Mouse (Mus musculus) intestine, postnatal 0 days (tissue): Measurements from ENCODE around the gene Coro2b. TPM values are rescaled to one million over a fixed set of nuclear protein-coding genes. Genes with fewer than 3 reads are reported as not detected.

Experiments used
- ATAC-seq: fragments of 200-750 bp; cut with Nextera tagmentation; 2 replicates; pipeline ENCODE4 v1.8.0; 2017; ENCODE audit warnings: mild to moderate bottlenecking, moderate TSS enrichment, moderate library complexity
- H3K27ac ChIP-seq: fragments of 300-500 bp; sonication (generic); 2 replicates; pipeline ENCODE4 v1.5.1; 2014; ENCODE audit warnings: mild to moderate bottlenecking, low read depth, low read length, moderate library complexity
- H3K27me3 ChIP-seq: fragments of 300-500 bp; sonication (generic); replicated peaks from 2 replicates; pipeline ENCODE4 v1.6.1; 2014; ENCODE audit warnings: low read length, mixed read lengths; ENCODE audit not compliant: control insufficient read depth, insufficient read depth
- H3K36me3 ChIP-seq: fragments of 300-500 bp; sonication (generic); 2 replicates; pipeline ENCODE4 v1.6.1; 2014; ENCODE audit warnings: mild to moderate bottlenecking, moderate library complexity; ENCODE audit not compliant: control insufficient read depth, insufficient read depth
- H3K4me1 ChIP-seq: fragments of 300-500 bp; sonication (generic); replicated peaks from 2 replicates; pipeline ENCODE4 v1.6.1; 2014; ENCODE audit warnings: antibody characterized with exemption, low read length, mixed read lengths; ENCODE audit not compliant: control insufficient read depth, insufficient read depth
- H3K4me2 ChIP-seq: fragments of 300-500 bp; sonication (generic); replicated peaks from 2 replicates; pipeline ENCODE4 v1.6.1; 2014; ENCODE audit warnings: low read depth, mild to moderate bottlenecking, moderate library complexity
- H3K4me3 ChIP-seq: fragments of 300-500 bp; sonication (generic); 2 replicates; pipeline ENCODE4 v1.5.1; 2014; ENCODE audit warnings: low read depth, low read length
- H3K9ac ChIP-seq: fragments of 300-500 bp; sonication (generic); 2 replicates; pipeline ENCODE4 v1.6.1; 2014; ENCODE audit warnings: mild to moderate bottlenecking, low read depth, low read length
- H3K9me3 ChIP-seq: fragments of 300-500 bp; sonication (generic); 2 replicates; pipeline ENCODE4 v1.6.1; 2016; ENCODE audit warnings: mixed run types; ENCODE audit not compliant: control insufficient read depth
- CTCF ChIP-seq: sonication (generic); IDR thresholded peaks from 2 replicates; pipeline ENCODE4 v1.5.1; 2016; ENCODE audit warnings: low read depth, mild to moderate bottlenecking, control low read depth, antibody characterized with exemption, moderate library complexity
- WGBS: fragments of 180-500 bp; shearing (Covaris S2); extraction: QIAGEN DNeasy Blood & Tissue Kit; methylation state at CpG from one replicate; pipeline ENCODE4 v1.1.7; 2014; 5-methylcytosine and 5-hydroxymethylcytosine counted together
- polyA plus RNA-seq: library from polyadenylated mRNA; unstranded; fragments of >200 nt; fragmentation: Nextera tagmentation; extraction: Ambion mirVana; gene quantifications from 2 replicates; pipeline ENCODE4 v1.2.1, GENCODE M21; 2015

Gene Coro2b
- polyA plus RNA-seq, 1 experiment from 2014 or later: 2.9 TPM

GRCm38 (mm10) chr9:62418742-62419141 lies 118.1 kb downstream of the Coro2b start:
- no peaks in the 10 kb centered on the region for H3K36me3 ChIP-seq
- H3K4me2 ChIP-seq: no peak overlapping the region
- ATAC-seq: no peak
- H3K27ac ChIP-seq: no peak overlapping the region
- H3K4me1 ChIP-seq: peaks cover 4% of the 10 kb centered on the region; the same call in 1 of the 2 replicates
- H3K4me3 ChIP-seq: no peak overlapping the region
- 61% methylated on average over 5 of the region's 5 CpGs for WGBS
- no peaks in the 10 kb centered on the region for H3K9me3 ChIP-seq
- TF ChIP-seq CTCF: peak; percentile 58
- H3K27me3 ChIP-seq: no peaks in the 10 kb centered on the region
- no peak overlapping the region for H3K9ac ChIP-seq

DNA sequence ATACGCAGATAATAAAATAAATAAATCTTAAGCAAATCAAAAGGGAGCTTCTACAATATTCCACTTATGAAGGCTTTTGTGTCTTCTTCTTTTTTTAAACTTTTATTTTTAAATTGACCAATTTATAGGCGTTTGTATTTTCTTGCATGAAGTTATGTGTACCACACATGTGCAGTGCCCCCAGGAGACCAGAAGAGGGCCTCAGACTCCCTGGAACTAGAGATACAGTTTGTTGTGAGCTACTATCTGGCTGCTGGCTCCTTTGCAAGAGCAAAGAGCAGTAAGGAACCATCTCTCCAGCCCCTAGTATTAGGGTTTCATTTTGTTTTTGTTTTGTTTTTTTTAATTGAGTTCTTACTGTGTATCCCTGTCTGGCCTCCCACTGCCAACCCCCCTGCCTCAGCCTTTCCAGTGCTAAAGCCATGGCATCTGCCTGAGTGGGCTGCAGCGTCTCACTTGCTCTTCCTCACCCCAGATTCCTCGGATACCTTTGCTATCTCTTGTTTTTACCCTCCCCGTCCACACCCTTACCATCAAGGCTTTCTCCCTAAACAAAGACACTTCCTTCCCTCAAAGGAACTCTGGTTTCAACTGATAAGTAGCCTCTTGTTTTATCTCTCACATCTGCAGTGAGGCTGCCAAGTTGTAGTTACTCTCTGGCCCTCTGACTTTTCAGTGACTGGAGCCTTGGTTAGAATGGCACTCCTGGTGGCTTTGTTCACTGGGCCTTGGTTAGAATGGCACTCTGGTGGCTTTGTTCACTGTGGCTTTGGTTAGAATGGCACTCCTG lies 129.3 kb downstream of the Coro2b start:
- Histone ChIP-seq H3K4me3 (no peak overlapping the region), H3K4me2 (no peak overlapping the region), H3K9me3 (no peaks in the 10 kb centered on the region), H3K36me3 (no peaks in the 10 kb centered on the region), H3K27me3 (no peaks in the 10 kb centered on the region), H3K27ac (no peak overlapping the region), H3K4me1 (no peaks in the 10 kb centered on the region; the same call in 1 of the 2 replicates), H3K9ac (no peak overlapping the region)
- ATAC-seq: no peak
- TF ChIP-seq CTCF: peak; percentile 25
- WGBS: 60% methylated on average over 5 of the region's 5 CpGs

- H3K27ac ChIP-seq: 0 out of 2 replicates have a peak overlapping the region, but pooled peaks have one; percentile 15
- H3K27me3 ChIP-seq: no peaks in the 10 kb centered on the region
- H3K4me2 ChIP-seq: no peak overlapping the region
- no peak overlapping the region for H3K4me3 ChIP-seq
- no peak overlapping the region for H3K9ac ChIP-seq
- H3K36me3 ChIP-seq: no peaks in the 10 kb centered on the region
- no peak for TF ChIP-seq CTCF
- WGBS: 40% methylated on average over 7 of the region's 7 CpGs
- H3K4me1 ChIP-seq: no peaks in the 10 kb centered on the region; the same call in 1 of the 2 replicates
- no peaks in the 10 kb centered on the region for H3K9me3 ChIP-seq
- ATAC-seq: no peak; the same call in 1 of the 2 replicates
Measured at GRCm38 (mm10) chr9:62406423-62407013, 130.3 kb downstream of the Coro2b start.

DNA sequence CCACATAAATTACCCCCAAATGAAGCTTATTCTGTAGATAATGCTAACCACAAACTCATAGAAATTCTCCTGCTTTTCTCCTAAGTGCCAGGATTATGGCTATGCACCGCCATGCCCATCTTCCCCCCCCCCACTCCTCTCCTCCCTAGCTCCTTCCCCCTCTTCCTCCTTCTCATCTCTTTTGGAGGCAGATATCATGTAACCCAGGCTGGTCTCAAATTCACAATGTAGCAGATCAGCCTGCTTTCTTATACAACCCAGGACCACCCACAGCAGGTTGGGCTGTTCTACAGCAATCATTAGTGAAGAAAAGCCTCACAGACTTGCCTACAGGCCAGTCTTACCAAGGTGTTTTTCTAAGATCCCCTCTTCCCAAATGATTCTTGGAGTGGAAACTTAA lies 135.3 kb downstream of the Coro2b start:
- TF ChIP-seq CTCF: no peak
- no peaks in the 10 kb centered on the region for H3K36me3 ChIP-seq
- H3K4me2 ChIP-seq: no peak overlapping the region
- H3K27me3 ChIP-seq: no peaks in the 10 kb centered on the region
- no peak overlapping the region for H3K27ac ChIP-seq
- H3K9me3 ChIP-seq: no peaks in the 10 kb centered on the region
- H3K9ac ChIP-seq: no peak overlapping the region
- no peaks in the 10 kb centered on the region; the same call in 1 of the 2 replicates for H3K4me1 ChIP-seq
- no peak overlapping the region for H3K4me3 ChIP-seq
- ATAC-seq: no peak
- WGBS: 80% methylated on average over 1 of the region's 1 CpGs

- no peak for TF ChIP-seq CTCF
- no peaks in the 10 kb centered on the region for H3K27me3 ChIP-seq
- ATAC-seq: no peak
- no peak overlapping the region for H3K9ac ChIP-seq
- H3K27ac ChIP-seq: no peak overlapping the region
- no peak overlapping the region for H3K4me2 ChIP-seq
- H3K4me1 ChIP-seq: no peaks in the 10 kb centered on the region
- H3K4me3 ChIP-seq: no peak overlapping the region
- H3K9me3 ChIP-seq: no peaks in the 10 kb centered on the region
- 43% methylated on average over 11 of the region's 11 CpGs for WGBS
- no peaks in the 10 kb centered on the region for H3K36me3 ChIP-seq
Measured at GRCm38 (mm10) chr9:62400531-62401170, 136.2 kb downstream of the Coro2b start.

DNA sequence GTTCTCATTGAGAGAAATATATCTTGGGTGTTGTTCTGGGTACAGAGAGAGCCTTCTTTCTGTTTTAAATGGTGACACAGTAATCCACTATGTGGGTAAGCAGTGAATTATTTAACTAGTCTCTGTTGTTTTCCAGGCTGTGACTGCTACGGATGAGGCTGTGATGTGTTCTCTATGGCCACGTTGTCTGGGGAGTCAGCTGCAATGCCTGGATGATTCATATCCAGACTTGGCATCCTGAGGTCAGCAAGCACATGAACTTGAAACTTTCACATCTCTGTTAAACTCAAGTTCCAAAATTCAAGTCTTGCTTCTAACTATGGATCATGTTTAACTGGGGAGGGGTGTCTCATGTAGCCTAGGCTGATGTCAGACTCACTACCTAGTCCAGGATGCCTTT lies 142.7 kb downstream of the Coro2b start:
- no peaks in the 10 kb centered on the region for H3K4me1 ChIP-seq
- no peak overlapping the region for H3K4me2 ChIP-seq
- TF ChIP-seq CTCF: no peak
- 59% methylated on average over 2 of the region's 2 CpGs for WGBS
- ATAC-seq: no peak
- H3K4me3 ChIP-seq: no peak overlapping the region
- H3K36me3 ChIP-seq: no peaks in the 10 kb centered on the region
- no peaks in the 10 kb centered on the region for H3K9me3 ChIP-seq
- H3K27me3 ChIP-seq: no peaks in the 10 kb centered on the region
- H3K27ac ChIP-seq: no peak overlapping the region
- H3K9ac ChIP-seq: no peak overlapping the region
